Comparison of ENCODE assay signal across 8 mouse cellular contexts in genomic region chr3:108654566-108654965, GRCm38 (mm10). TPM values are rescaled to one million over a fixed set of nuclear protein-coding genes. Genes with fewer than 3 reads are reported as not detected.
A peak's percentile ranks its signal among the peaks of the same experiment; 100 is the strongest.
DNase-seq lines count a peak whose midpoint lies in the region; ATAC-seq and TF ChIP-seq lines count a peak whose summit lies in the region.

No protein-coding gene starts in this region.

- H3K9ac ChIP-seq in intestine, postnatal 0 days (ENCODE audit: low read depth, low read length) = peak overlapping the region; percentile 77; the same call in 1 of the 2 replicates
- H3K9ac ChIP-seq in neural tube, embryonic 13.5 days = peak overlapping the region; percentile 86

- no peaks in the 10 kb centered on the region for H3K4me1 ChIP-seq in cerebellum, adult 2 months (ENCODE audit: control insufficient read depth, insufficient read depth, low read length)
- no peaks in the 10 kb centered on the region; the same call in 1 of the 2 replicates for H3K4me1 ChIP-seq in intestine, postnatal 0 days (replicated peaks; ENCODE audit: control insufficient read depth, insufficient read depth, low read length)
- H3K4me1 ChIP-seq in neural tube, embryonic 13.5 days (replicated peaks) = peaks cover 14% of the 10 kb centered on the region

- 22% methylated on average over 14 of the region's 14 CpGs for WGBS in cerebellum, adult 2 months
- WGBS in intestine, postnatal 0 days = 17% methylated on average over 14 of the region's 14 CpGs
- 35% methylated on average over 14 of the region's 14 CpGs for WGBS in neural tube, embryonic 13.5 days

- H3K27ac ChIP-seq in cerebellum, adult 2 months (ENCODE audit: insufficient read depth, low read length) = no peak overlapping the region
- H3K27ac ChIP-seq in intestine, postnatal 0 days (ENCODE audit: low read depth, low read length) = no peak overlapping the region
- no peak overlapping the region for H3K27ac ChIP-seq in neural tube, embryonic 13.5 days (replicated peaks)

- 0 out of 2 replicates have a peak, but pooled peaks cover 3% of the 10 kb centered on the region for H3K36me3 ChIP-seq in intestine, postnatal 0 days (ENCODE audit: control insufficient read depth, insufficient read depth)
- no peaks in the 10 kb centered on the region for H3K36me3 ChIP-seq in neural tube, embryonic 13.5 days

- H3K4me2 ChIP-seq in intestine, postnatal 0 days (replicated peaks; ENCODE audit: low read depth) = peak overlapping the region; percentile 74
- peak overlapping the region; percentile 62 for H3K4me2 ChIP-seq in neural tube, embryonic 13.5 days

- no peak for TF ChIP-seq CTCF in cerebellum, adult 2 months (IDR thresholded peaks at IDR 0.05; ENCODE audit: borderline replicate concordance, insufficient read depth, low read depth, low read length)
- TF ChIP-seq CTCF in intestine, postnatal 0 days (IDR thresholded peaks at IDR 0.05; ENCODE audit: low read depth) = no peak

- no peaks in the 10 kb centered on the region for H3K27me3 ChIP-seq in cerebellum, adult 2 months (ENCODE audit: control insufficient read depth, insufficient read depth, low read length)
- H3K27me3 ChIP-seq in intestine, postnatal 0 days (replicated peaks; ENCODE audit: control insufficient read depth, insufficient read depth, low read length) = no peaks in the 10 kb centered on the region
- no peaks in the 10 kb centered on the region for H3K27me3 ChIP-seq in neural tube, embryonic 13.5 days

- no peak for TF ChIP-seq POLR2A in cerebellum, adult 2 months (IDR thresholded peaks at IDR 0.05; ENCODE audit: borderline replicate concordance, insufficient read depth, low read length)

- ATAC-seq in cerebellum, adult (ENCODE audit: insufficient number of reproducible peaks, low FRiP score, low TSS enrichment) = no peak
- no peak for ATAC-seq in intestine, postnatal 0 days
- ATAC-seq in neural tube, embryonic 13.5 days (ENCODE audit: low read depth) = no peak

- no peaks in the 10 kb centered on the region for H3K9me3 ChIP-seq in intestine, postnatal 0 days (ENCODE audit: control insufficient read depth)
- H3K9me3 ChIP-seq in neural tube, embryonic 13.5 days = no peaks in the 10 kb centered on the region

- H3K4me3 ChIP-seq in cerebellum, adult 2 months (replicated peaks; ENCODE audit: insufficient read depth, low read depth, low read length) = peak overlapping the region; percentile 67
- H3K4me3 ChIP-seq in intestine, postnatal 0 days (ENCODE audit: low read depth, low read length) = peak overlapping the region; percentile 79
- peak overlapping the region; percentile 76 for H3K4me3 ChIP-seq in neural tube, embryonic 13.5 days

- DNase-seq in cerebellum, adult 2 months = no peak
- DNase-seq in urinary bladder, postnatal 14 days (ENCODE audit: low spot score) = peak; percentile 19
- no peak for DNase-seq in urinary bladder, adult 2 months (ENCODE audit: low spot score)
- no peak for DNase-seq in layer of hippocampus, adult 9-10 months (ENCODE audit: low spot score)
- DNase-seq in right cerebral cortex, postnatal 25 days = no peak

RNA-seq across cellular contexts. Expression of gene Clcc1, which starts 0.9 kb away (rescaled TPM):
- polyA plus RNA-seq in cerebellum, adult 2 months (2012; rRNA removed) = 47.2 and 52.2 TPM in 2 replicates
- 63.0 and 79.4 TPM in 2 replicates for polyA plus RNA-seq in urinary bladder, adult 2 months (2012; rRNA removed)
- polyA plus RNA-seq in intestine, postnatal 0 days (2015; fragmentation: Nextera tagmentation; extraction: Ambion mirVana) = 43.5 and 45.6 TPM in 2 replicates
- 41.8 and 47.4 TPM in 2 replicates for polyA plus RNA-seq in neural tube, embryonic 13.5 days (2015; fragmentation: Nextera tagmentation; extraction: Ambion mirVana)
